ENCODE assay signal across 8 mouse cellular contexts in the genomic region with DNA sequence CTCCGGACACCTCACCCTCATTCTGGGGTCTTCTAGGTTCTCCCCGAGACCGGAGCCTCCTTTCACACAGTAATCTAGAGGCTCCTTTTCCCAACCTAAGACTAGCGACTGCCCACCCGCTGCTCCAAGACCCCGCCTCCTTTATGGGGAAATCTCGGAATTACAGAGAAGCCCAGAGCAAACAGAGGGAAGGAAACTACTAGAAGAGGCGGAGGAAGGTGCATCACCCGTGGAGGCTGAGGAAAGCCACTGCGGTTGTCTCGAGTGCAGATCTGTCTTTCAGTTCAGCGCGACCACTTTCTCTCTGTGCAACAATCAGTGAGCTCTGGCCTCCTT. TPM values are rescaled to one million over a fixed set of nuclear protein-coding genes. Genes with fewer than 3 reads are reported as not detected.
DNase-seq lines count a peak whose midpoint lies in the region; ATAC-seq and TF ChIP-seq lines count a peak whose summit lies in the region.

No protein-coding gene starts in this region.

- peak; percentile 61; the same call in 1 of the 2 replicates for ATAC-seq in kidney, embryonic 15.5 days (replicated peaks; ENCODE audit: low FRiP score)
- ATAC-seq in hindbrain, embryonic 12.5 days (ENCODE audit: low FRiP score): no peak

- peak overlapping the region; percentile 98 for H3K4me2 ChIP-seq in kidney, embryonic 15.5 days
- H3K4me2 ChIP-seq in hindbrain, embryonic 12.5 days (replicated peaks): peak overlapping the region; percentile 90

- peaks cover 19% of the 10 kb centered on the region for H3K27me3 ChIP-seq in kidney, embryonic 15.5 days
- peaks cover 19% of the 10 kb centered on the region for H3K27me3 ChIP-seq in hindbrain, embryonic 12.5 days

- H3K9ac ChIP-seq in kidney, embryonic 15.5 days: peak overlapping the region; percentile 64
- peak overlapping the region; percentile 73; the same call in 1 of the 2 replicates for H3K9ac ChIP-seq in hindbrain, embryonic 12.5 days

- WGBS in kidney, embryonic 15.5 days: 5% methylated on average over 13 of the region's 13 CpGs
- 8% methylated on average over 13 of the region's 13 CpGs for WGBS in hindbrain, embryonic 12.5 days

- no peak for DNase-seq in kidney, adult 18-20 months
- DNase-seq in lung, postnatal 36 days: peak; percentile 60
- DNase-seq in yolk sac, embryonic 10.5 days (ENCODE audit: low spot score): no peak
- DNase-seq in layer of hippocampus, adult 9-11 months: no peak
- no peak for DNase-seq in embryo, embryonic 9.5 days (ENCODE audit: extremely low spot score)

- TF ChIP-seq POLR2A in cortical plate, adult 2 months (IDR thresholded peaks at IDR 0.05; ENCODE audit: extremely low read depth, insufficient read depth, low read length): no peak

- H3K4me1 ChIP-seq in kidney, embryonic 15.5 days: peaks cover 20% of the 10 kb centered on the region
- H3K4me1 ChIP-seq in cortical plate, adult 2 months (ENCODE audit: control insufficient read depth, insufficient read depth, low read length): no peaks in the 10 kb centered on the region
- peaks cover 11% of the 10 kb centered on the region for H3K4me1 ChIP-seq in hindbrain, embryonic 12.5 days

- H3K4me3 ChIP-seq in kidney, embryonic 15.5 days (replicated peaks): peak overlapping the region; percentile 68
- peak overlapping the region; percentile 56 for H3K4me3 ChIP-seq in cortical plate, adult 2 months (ENCODE audit: insufficient read depth, low read length)
- peak overlapping the region; percentile 68 for H3K4me3 ChIP-seq in hindbrain, embryonic 12.5 days

- H3K36me3 ChIP-seq in kidney, embryonic 15.5 days: no peaks in the 10 kb centered on the region
- no peaks in the 10 kb centered on the region for H3K36me3 ChIP-seq in hindbrain, embryonic 12.5 days

- H3K27ac ChIP-seq in kidney, embryonic 15.5 days: 0 out of 2 replicates have a peak overlapping the region, but pooled peaks have one; percentile 42
- H3K27ac ChIP-seq in cortical plate, adult 2 months (ENCODE audit: insufficient read depth, low read length): no peak overlapping the region
- H3K27ac ChIP-seq in hindbrain, embryonic 12.5 days: no peak overlapping the region

- no peaks in the 10 kb centered on the region for H3K9me3 ChIP-seq in kidney, embryonic 15.5 days (replicated peaks)
- no peaks in the 10 kb centered on the region for H3K9me3 ChIP-seq in hindbrain, embryonic 12.5 days (replicated peaks)

- TF ChIP-seq CTCF in cortical plate, adult 2 months (IDR thresholded peaks at IDR 0.05; ENCODE audit: extremely low read depth, insufficient read depth, low read length): no peak

RNA-seq across cellular contexts. Expression of gene Peli3, which starts 0.3 kb away (rescaled TPM):
- polyA plus RNA-seq in kidney, embryonic 15.5 days (2015; fragmentation: Nextera tagmentation; extraction: Ambion mirVana): 2.9 and 3.0 TPM in 2 replicates
- polyA plus RNA-seq in cortical plate, adult 2 months (2012; rRNA removed): 15.8 and 19.5 TPM in 2 replicates
- polyA plus RNA-seq in hindbrain, embryonic 12.5 days (2016; fragmentation: Nextera tagmentation; extraction: Ambion mirVana): 6.5 and 6.7 TPM in 2 replicates

RNA-seq across cellular contexts. Expression of gene Dpp3, which starts 15.1 kb away (rescaled TPM):
- polyA plus RNA-seq in kidney, embryonic 15.5 days (2015; fragmentation: Nextera tagmentation; extraction: Ambion mirVana): 96.4 and 108 TPM in 2 replicates
- polyA plus RNA-seq in cortical plate, adult 2 months (2012; rRNA removed): 51.5 and 54.5 TPM in 2 replicates
- polyA plus RNA-seq in hindbrain, embryonic 12.5 days (2016; fragmentation: Nextera tagmentation; extraction: Ambion mirVana): 167 TPM in 2 replicates

RNA-seq across cellular contexts. Expression of gene Mrpl11, which starts 18.7 kb away (rescaled TPM):
- 108 and 125 TPM in 2 replicates for polyA plus RNA-seq in kidney, embryonic 15.5 days (2015; fragmentation: Nextera tagmentation; extraction: Ambion mirVana)
- polyA plus RNA-seq in cortical plate, adult 2 months (2012; rRNA removed): 70.5 and 74.8 TPM in 2 replicates
- polyA plus RNA-seq in hindbrain, embryonic 12.5 days (2016; fragmentation: Nextera tagmentation; extraction: Ambion mirVana): 116 and 124 TPM in 2 replicates

RNA-seq across cellular contexts. Expression of gene Bbs1, which starts 36.8 kb away (rescaled TPM):
- 5.2 and 6.7 TPM in 2 replicates for polyA plus RNA-seq in kidney, embryonic 15.5 days (2015; fragmentation: Nextera tagmentation; extraction: Ambion mirVana)
- 28.5 and 32.7 TPM in 2 replicates for polyA plus RNA-seq in cortical plate, adult 2 months (2012; rRNA removed)
- 7.2 and 9.8 TPM in 2 replicates for polyA plus RNA-seq in hindbrain, embryonic 12.5 days (2016; fragmentation: Nextera tagmentation; extraction: Ambion mirVana)

RNA-seq across cellular contexts. Expression of gene Npas4, which starts 46.9 kb away (rescaled TPM):
- polyA plus RNA-seq in kidney, embryonic 15.5 days (2015; fragmentation: Nextera tagmentation; extraction: Ambion mirVana): 0.18 TPM in 1 of 2 replicates, not detected in the other
- polyA plus RNA-seq in cortical plate, adult 2 months (2012; rRNA removed): 16.8 and 20.6 TPM in 2 replicates
- 0.08 and 0.10 TPM in 2 replicates for polyA plus RNA-seq in hindbrain, embryonic 12.5 days (2016; fragmentation: Nextera tagmentation; extraction: Ambion mirVana)
